Mouse (Mus musculus) mouse embryonic stem cell (cell line): ENCODE measurements at regions not wholly inside any gene's neighbourhood (a gene's known extent, or its start where the extent isn't known, plus 50 kb on each side); places are given as distances from the start of the nearest gene placed in this dataset.

Source experiments
- in situ Hi-C, 2 experiments: fragments of 300-500 bp; cut with MboI; formaldehyde crosslinking; loops; 1 replicate in 1 of 2; 3 replicates in 1 of 2; pipeline ENCODE4 v1.14.3; 2019 to 2020; ENCODE audit warnings: low sequenced_read_pairs in 2 of 2, low pct_unique_long_range_greater_than_20kb in 1 of 2, mixed read lengths in 1 of 2; ENCODE audit not compliant: unreplicated experiment in 1 of 2

DNA sequence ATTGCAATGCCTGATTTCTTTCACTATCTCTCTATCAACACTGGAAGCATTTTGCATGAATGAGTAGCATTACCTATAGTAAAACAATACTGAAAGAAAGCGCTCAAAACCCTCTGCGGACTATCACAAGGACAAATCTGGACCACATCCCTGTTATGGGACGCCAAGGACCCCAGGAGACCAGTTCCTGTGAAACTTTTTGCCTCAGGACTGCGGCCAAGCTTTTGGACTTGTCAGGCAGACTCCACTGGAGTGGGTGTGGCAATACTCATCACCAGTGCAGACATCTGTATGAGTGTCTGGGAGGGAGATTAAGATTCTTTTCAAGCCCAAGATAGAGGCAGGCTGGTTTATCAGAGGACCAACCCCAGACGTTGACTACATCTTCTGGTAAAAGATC lies 173.0 kb downstream of the Usp46 start:
- in situ Hi-C loops: no loop called here

DNA sequence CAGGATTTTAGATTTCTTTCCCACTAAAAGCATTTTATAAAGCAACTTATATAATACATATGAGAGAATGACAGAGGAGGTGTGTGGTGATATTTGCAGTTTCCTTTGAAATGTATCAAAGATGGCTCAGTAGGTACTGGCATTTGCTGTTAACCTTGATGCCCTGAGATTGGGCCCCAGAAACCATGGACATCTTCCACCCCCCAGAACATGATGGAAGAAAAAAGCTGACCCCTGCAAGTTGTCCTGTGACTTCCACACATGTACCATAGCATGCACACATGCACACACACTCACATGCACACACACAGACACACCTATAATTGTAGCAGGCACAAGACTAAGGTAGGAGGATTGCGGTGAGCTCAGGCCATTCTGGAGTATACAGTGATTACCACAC lies 171.4 kb downstream of the Usp46 start:
- in situ Hi-C loops: no loop called here

DNA sequence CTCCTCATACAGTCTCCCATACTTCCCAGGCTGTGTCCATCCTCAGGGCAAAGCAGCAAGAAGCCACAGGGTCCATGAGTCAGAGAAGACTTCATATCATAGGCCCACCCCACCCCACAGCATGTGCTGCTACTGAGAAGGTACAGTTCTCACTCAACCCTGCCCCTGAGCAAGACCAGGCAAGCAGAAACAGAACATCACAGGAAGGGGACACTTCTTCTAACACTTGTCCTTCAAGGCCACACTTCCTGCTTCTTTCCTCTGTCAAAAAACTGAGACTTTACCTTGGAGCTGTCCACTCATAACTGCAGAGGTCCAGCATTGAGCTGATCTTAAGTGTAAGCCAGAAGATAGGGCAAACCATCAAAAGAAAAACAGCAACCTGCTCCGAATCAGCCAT lies 166.6 kb downstream of the Usp46 start:
- in situ Hi-C loops: no loop called here

DNA sequence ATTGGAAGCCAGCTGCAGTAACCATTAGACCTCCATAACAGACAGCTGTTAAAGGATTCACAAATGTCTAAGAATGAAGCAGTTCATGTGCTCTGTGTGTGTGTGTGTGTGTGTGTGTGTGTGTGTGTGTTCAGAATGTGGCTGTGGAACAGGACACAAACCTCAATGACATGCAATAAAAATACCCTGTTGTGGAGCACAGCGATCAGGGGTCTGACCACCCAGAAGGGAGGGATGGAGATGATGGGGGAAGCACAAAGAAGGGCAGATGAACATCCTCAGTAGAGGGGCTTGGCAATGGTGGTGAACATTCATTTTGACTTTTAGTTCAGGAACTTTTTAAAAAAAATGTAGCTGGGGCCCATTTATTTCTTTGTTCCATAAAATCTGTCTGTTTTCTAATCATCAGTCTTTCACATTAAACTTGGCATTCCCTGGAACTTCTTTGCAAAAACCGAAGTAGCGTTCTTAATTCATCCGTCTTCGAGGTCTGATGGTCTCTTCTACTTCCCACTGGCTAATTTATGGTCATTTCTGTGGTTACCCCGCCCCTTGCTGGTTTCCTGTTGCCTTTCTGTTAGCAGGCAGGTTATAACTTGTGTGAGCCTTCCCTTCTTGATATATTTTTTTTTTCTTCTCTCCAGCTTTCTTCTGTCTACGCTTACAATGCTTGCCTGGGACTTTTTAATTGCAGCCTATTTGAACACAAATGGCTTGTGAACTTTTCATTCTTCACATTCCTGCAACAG lies 165.6 kb downstream of the Usp46 start:
- in situ Hi-C loops: no loop called here

DNA sequence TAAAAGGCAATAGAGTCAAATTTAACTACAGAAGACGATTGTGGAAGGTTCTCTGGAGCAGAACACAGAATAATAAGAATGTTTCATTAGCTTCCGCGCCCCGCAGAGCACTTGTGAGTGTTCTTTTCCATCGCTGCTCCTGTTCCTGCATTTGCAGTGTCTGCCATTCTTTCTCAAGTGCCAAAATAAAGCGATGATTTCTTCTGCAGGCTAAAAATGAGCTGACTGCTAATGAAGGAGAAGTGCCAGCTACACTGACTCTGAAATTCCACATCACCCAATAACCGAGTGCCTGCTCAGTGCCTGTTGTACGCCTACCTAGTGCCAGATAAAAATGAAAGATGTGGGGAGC lies 165.0 kb downstream of the Usp46 start:
- in situ Hi-C loops: no loop called here

DNA sequence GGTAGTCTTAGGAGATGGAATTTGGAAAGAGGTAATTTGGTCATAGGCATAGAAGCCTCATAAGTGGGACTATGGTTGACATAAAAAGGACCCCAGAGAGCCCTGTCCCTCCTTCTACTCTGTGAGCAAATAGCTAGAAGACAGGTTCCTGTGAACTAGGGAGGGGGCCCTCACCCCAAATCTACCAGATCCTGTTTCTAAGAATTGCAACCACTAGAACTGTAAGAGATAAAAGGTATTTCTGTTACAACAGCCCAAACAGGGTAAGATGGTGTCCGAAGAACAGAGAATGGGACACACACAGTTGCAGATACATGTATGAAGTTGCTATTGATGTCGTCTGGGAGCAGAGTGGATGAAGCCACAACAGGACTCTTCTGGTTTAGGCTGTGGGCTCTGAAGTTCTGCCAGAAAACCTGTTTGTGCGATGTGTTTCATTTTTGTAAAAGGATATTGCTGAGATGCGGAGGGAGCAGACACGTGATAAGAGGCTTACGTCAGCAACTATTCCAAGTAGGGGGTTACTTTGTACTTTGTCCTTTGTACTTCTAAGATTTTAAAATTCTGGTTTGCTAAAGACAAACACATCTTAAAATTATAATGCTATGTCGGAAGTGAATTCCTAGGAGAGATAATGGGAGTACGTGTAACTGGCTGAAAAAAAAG lies 164.0 kb downstream of the Usp46 start:
- in situ Hi-C loops: no loop called here

DNA sequence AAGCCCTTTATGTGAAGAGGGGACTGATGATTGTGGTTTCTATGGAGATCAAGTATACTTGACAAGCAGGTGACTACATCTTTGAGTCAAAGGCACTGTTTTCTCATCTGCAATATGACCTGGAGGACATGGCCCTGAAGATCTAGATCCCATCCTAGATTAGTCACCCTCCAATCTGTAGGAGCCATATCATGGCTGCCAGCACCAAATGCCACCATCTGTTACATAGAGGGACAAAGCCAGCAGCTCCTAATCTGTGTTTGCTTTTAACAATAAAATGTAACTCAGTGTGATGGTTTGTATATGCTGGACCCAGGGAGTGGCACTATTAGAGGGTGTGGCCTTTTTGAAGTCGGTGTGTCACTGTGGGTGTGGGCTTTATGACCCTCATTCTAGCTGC lies 156.1 kb downstream of the Usp46 start:
- in situ Hi-C loops: no loop called here

DNA sequence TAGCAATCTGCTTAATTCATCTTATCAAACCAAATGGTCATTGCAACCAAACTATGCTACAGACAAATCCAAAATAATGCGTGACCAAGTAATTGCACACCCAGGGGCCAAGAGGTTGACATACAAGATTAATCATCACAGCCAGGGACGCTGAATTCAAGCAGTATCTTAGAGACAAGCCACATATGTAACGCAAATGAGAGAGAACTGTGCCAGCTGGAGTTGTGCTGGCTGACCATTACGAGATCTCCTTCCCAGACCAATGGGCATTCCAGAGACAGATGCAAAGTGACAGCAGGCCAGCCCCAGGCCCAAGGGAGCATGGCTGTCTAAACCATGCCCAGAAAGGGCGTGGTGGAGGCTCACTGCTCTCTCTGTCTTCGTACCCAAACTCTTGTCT lies 155.1 kb downstream of the Usp46 start:
- in situ Hi-C loops: no loop called here

DNA sequence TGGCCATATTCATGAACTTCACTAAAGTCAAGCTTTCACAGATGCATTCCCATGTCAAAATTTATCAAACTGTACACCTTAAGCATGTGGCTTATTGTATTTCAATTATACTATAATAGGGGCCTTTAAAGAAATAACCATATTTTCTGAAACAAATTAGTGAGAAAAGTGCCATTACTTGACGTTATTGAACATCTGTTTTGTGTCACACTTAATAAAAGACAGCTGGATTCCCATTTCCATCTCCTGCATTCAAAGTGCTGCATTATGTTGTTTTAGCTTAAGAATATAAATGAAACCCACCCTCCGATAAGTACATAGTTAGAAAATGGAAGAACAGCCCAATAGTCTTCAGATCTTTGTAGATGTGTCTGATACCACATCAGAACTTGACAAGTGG lies 150.2 kb downstream of the Usp46 start:
- in situ Hi-C loops: no loop called here

DNA sequence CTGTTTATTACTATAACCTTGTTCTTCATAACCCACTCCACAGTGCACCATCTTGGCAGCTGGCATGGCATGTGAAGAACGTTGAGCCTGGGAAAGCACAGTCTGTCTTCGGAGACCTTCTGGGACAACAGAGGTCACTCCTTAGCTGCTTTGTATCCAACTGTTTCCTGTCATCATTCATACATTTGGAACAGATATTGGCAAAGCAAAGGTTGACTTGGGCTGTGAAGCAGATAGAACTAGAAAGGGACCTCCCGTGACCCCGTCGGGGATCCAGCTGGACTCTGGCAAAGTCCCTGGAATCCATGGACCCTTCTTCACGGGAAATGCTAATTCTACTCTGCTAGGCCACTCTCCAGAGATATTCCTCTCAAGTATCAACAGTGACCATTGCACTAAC lies 148.3 kb downstream of the Usp46 start:
- in situ Hi-C loops: no loop called here

DNA sequence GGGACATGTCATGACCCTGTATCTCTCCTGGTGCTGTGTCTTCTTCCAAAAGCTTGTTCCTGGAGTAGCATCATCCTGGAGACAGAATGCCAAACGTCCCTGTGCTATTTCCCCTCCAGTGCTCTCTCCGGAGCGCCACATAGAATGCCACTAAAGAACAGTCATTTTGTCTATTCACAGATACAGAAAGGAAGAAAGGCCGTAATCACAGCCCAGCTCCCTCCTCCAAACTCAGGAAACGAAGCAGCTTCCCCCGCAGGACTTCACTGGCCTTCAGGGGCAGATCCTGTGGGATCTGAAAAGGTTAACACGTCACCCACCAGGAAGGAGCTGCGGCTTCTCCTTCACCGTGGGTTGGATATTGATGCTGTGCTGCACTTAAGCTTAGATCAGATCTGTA lies 140.7 kb downstream of the Usp46 start:
- in situ Hi-C loops: no loop called here

DNA sequence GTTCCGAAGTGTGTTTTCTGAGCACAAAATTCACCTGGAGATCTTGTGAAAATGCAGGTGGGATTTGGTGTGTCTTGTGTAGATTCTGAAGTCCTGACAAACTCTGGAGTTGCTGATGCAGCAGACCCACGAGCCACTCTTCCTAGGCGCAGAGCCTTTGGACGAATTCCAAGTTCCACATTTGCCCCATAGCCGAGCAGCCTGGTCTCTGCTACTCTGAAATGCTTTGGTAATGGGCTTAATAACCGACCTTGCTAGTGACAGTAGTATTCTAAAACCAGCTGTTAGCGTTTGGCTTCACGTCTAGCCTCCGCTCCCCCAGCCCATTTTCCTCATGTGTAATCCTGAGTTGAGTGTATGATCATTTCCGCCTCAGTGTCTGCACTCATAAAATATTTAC lies 139.5 kb downstream of the Usp46 start:
- in situ Hi-C loops: no loop called here

DNA sequence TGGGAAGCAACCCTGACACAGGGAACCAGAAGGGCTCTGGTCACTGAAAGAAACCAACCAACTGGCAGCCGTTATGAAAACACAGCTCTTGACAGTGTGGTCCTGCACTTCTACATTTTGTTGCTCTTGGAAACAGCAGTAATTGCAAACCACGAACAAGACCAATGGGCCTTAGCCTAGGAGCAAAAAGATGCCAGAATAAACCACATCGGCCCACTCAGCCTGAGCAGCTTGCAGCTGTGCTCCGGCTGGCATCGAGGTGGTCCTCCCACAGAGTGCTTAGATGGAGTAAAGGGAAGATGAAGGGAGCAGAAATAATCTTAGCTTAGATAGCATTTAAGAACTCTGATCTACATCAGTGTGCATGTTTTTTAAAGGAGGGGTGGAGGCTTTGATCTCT lies 138.0 kb downstream of the Usp46 start:
- in situ Hi-C loops: no loop called here

DNA sequence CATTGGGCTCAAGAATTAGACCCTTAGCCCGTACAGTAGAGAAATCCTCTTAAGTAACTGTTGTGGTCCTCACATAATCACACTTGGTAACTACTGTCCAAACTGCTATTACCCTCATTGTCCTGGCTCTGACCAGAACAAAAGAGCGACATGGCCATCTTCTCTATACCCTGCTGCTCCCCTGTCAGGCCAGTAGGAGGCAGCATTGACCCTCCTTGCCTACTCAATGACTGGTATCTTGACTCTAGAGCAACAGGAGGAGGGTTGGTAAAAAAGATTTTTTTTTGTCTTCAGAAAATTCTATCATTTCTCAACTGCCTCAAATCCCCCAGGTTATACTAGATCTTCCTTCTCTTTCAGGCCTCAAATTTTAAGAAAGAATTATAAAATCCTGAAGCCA lies 130.4 kb downstream of the Usp46 start:
- in situ Hi-C loops: no loop called here

DNA sequence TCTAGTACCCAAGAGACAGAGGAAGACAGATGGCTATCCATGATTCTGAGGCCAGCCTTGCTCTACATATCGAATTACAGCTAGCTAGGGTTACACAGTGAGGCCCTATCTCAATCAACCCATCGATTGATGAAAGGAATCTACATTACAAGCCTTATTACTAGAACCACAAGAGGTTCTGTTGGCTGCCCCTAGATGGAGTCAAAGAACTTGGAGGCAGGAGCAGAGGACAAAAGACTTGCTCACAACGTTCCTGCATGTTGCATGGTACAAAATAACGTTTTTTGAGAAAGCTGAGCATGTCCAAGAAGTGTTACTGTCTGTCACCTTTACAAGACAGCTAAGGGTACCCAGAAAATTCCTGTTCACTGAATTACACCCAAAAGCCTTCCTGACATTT lies 129.8 kb downstream of the Usp46 start:
- in situ Hi-C loops: no loop called here

DNA sequence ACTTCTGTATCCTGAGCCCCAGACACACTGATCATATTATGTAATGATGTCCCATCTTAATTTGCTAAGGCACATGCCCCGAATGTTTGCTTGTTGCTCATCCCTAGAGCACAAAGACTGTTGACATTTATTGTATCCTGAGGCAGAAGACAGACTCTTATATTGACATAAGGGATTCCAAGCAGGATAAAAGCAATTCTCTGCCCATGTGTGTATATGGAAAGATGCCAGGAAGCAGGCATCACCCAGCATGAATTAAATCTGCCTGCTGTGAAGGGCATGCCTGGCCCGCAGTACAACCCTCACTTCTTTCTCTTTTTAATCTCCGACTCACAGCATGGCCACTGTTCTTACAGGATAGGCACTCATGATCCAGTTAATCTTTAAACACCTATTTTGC lies 125.3 kb downstream of the Usp46 start:
- in situ Hi-C loops: loop anchor here in 1 of 2 experiments (10.0 kb wide), 1 partner anchor 152 kb away; no protein-coding TSS in a partner anchor

DNA sequence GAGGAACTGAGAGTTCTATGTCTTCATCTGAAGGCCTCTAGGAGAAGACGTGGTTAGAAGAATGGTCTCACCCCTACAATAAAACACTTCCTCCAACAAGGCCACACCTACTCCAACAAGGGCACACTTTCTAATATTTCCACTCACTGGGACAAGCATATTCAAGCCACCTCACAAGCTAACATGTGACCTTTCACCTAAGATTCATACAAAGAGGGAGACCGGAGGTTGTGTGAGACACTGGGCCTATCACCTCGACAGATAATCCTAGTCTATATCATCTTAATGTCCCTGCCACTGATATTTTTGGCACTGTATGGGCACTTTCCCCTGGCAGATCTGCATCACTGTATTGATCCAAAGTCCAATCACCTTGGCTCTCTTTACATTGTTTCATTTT lies 122.6 kb downstream of the Usp46 start:
- in situ Hi-C loops: loop anchor here in 1 of 2 experiments (10.0 kb wide), 1 partner anchor 149 kb away; no protein-coding TSS in a partner anchor

DNA sequence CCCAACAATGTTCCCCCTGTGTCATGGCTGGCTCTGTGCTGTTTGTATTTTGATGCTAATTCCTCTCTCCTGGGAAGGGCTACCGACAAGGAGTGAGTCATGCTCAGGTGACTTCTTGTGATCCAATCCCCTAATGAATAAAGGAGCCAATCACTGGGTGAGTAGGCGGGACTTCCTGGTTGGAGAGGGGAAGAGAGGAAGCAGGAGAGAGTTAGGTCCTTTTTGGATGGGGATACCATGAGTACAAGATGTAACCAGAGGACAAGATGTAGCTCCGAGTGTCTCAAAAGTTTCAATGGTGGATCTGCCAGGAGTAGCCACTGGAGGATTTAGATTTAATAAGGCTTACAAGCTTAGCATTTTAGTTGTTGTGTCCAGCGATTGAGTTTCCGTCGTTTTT lies 122.1 kb downstream of the Usp46 start:
- in situ Hi-C loops: loop anchor here in 1 of 2 experiments (10.0 kb wide), 1 partner anchor 149 kb away; no protein-coding TSS in a partner anchor

DNA sequence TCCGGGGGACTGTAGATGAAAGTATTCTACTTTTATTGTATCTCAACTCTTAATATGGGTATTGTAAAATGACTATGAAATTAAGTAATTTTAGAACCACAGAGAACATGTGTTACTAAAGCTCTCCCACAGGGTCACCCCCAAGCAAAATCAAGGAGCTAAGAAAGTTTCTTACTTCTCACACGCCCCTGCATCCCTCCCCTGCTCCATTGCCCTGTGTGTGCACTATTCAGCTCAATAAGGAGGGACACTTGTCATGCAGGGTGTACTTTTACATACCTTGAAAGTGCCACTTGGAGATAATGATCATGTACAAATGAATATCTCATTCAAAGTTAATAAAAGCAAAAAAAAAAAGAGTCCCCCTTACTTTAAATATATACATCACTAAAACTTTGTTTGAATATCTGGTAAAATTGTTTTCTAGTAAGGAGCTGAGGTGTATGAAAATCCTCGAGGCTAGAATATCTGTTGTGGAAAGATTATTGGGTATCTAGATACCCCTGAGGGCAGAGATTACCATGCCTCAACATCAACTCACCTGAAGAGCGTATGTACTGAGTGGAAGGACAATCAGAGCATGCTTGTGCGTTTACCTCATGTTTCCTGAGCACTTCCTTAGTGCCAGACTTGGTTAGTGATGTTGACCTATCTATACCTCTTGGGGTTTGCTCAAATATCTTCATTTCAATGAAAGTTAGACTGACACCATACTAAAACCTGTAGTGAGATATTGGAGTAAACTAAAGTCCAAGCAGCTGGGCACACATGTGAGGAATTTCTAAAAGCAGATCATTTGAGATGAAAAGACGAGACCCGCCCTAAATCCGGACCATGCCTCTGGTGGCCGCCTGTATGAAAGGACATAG lies 120.0 kb downstream of the Usp46 start:
- in situ Hi-C loops: loop anchor here in 1 of 2 experiments (10.0 kb wide), 1 partner anchor 147 kb away; no protein-coding TSS in a partner anchor
